Mouse (Mus musculus): Measurements from ENCODE around the gene Gckr. TPM values are rescaled to one million over a fixed set of nuclear protein-coding genes. Genes with fewer than 3 reads are reported as not detected.

Gene Gckr
- polyA plus RNA-seq, 1 experiment from 2014 or later, result 0.18 TPM

GRCm38 (mm10) chr5:31255971-31256370 is 41.3 kb upstream of the Gckr start:
- H3K4me1 ChIP-seq (ENCODE audit: control insufficient read depth, insufficient read depth, low read length), result peaks cover 9% of the 10 kb centered on the region
- H3K27me3 ChIP-seq (ENCODE audit: control insufficient read depth, insufficient read depth, low read length), result no peaks in the 10 kb centered on the region
- peaks cover 14% of the 10 kb centered on the region for H3K36me3 ChIP-seq (ENCODE audit: control insufficient read depth, insufficient read depth)
- H3K4me3 ChIP-seq (ENCODE audit: low read length), result no peak overlapping the region
- no peaks in the 10 kb centered on the region for H3K9me3 ChIP-seq (replicated peaks; ENCODE audit: control insufficient read depth, low read length)
- no peak overlapping the region for H3K9ac ChIP-seq (ENCODE audit: low read length)
- WGBS, result 75% methylated on average over 2 of the region's 2 CpGs
- H3K4me2 ChIP-seq (ENCODE audit: low read depth, low read length), result no peak overlapping the region
- H3K27ac ChIP-seq (ENCODE audit: low read length), result no peak overlapping the region
- ATAC-seq (replicated peaks; ENCODE audit: extremely low read depth, insufficient read depth, low FRiP score), result no peak

- Histone ChIP-seq H3K27ac (ENCODE audit: low read length) (no peak overlapping the region), H3K9me3 (replicated peaks; ENCODE audit: control insufficient read depth, low read length) (no peaks in the 10 kb centered on the region), H3K4me1 (ENCODE audit: control insufficient read depth, insufficient read depth, low read length) (0 out of 2 replicates have a peak, but pooled peaks cover 4% of the 10 kb centered on the region), H3K36me3 (ENCODE audit: control insufficient read depth, insufficient read depth) (peaks cover 8% of the 10 kb centered on the region), H3K27me3 (ENCODE audit: control insufficient read depth, insufficient read depth, low read length) (no peaks in the 10 kb centered on the region), H3K9ac (ENCODE audit: low read length) (no peak overlapping the region), H3K4me2 (ENCODE audit: low read depth, low read length) (no peak overlapping the region), H3K4me3 (ENCODE audit: low read length) (no peak overlapping the region)
- WGBS, result 83% methylated on average over 11 of the region's 11 CpGs
- no peak for ATAC-seq (replicated peaks; ENCODE audit: extremely low read depth, insufficient read depth, low FRiP score)
Measured at GRCm38 (mm10) chr5:31257616-31258015, 39.6 kb upstream of the Gckr start.

- Histone ChIP-seq H3K27ac (ENCODE audit: low read length) (no peak overlapping the region), H3K4me2 (ENCODE audit: low read depth, low read length) (no peak overlapping the region), H3K27me3 (ENCODE audit: control insufficient read depth, insufficient read depth, low read length) (no peaks in the 10 kb centered on the region), H3K36me3 (ENCODE audit: control insufficient read depth, insufficient read depth) (peaks cover 31% of the 10 kb centered on the region), H3K9me3 (replicated peaks; ENCODE audit: control insufficient read depth, low read length) (no peaks in the 10 kb centered on the region), H3K4me3 (ENCODE audit: low read length) (no peak overlapping the region), H3K4me1 (ENCODE audit: control insufficient read depth, insufficient read depth, low read length) (no peaks in the 10 kb centered on the region), H3K9ac (ENCODE audit: low read length) (no peak overlapping the region)
- WGBS, result 66% methylated on average over 7 of the region's 7 CpGs
- no peak for ATAC-seq (replicated peaks; ENCODE audit: extremely low read depth, insufficient read depth, low FRiP score)
Measured at GRCm38 (mm10) chr5:31266101-31266500, 31.1 kb upstream of the Gckr start.

GRCm38 (mm10) chr5:31267686-31268085 is 29.6 kb upstream of the Gckr start:
- H3K4me3 ChIP-seq (ENCODE audit: low read length), result no peak overlapping the region
- H3K27me3 ChIP-seq (ENCODE audit: control insufficient read depth, insufficient read depth, low read length), result no peaks in the 10 kb centered on the region
- WGBS, result 81% methylated on average over 6 of the region's 6 CpGs
- H3K4me2 ChIP-seq (ENCODE audit: low read depth, low read length), result no peak overlapping the region
- H3K4me1 ChIP-seq (ENCODE audit: control insufficient read depth, insufficient read depth, low read length), result no peaks in the 10 kb centered on the region
- H3K9me3 ChIP-seq (replicated peaks; ENCODE audit: control insufficient read depth, low read length), result no peaks in the 10 kb centered on the region
- H3K36me3 ChIP-seq (ENCODE audit: control insufficient read depth, insufficient read depth), result peaks cover 35% of the 10 kb centered on the region
- H3K9ac ChIP-seq (ENCODE audit: low read length), result no peak overlapping the region
- no peak for ATAC-seq (replicated peaks; ENCODE audit: extremely low read depth, insufficient read depth, low FRiP score)
- H3K27ac ChIP-seq (ENCODE audit: low read length), result no peak overlapping the region

- no peaks in the 10 kb centered on the region for H3K9me3 ChIP-seq (replicated peaks; ENCODE audit: control insufficient read depth, low read length)
- H3K36me3 ChIP-seq (ENCODE audit: control insufficient read depth, insufficient read depth), result peaks cover 26% of the 10 kb centered on the region
- no peak for ATAC-seq (replicated peaks; ENCODE audit: extremely low read depth, insufficient read depth, low FRiP score)
- no peak overlapping the region for H3K27ac ChIP-seq (ENCODE audit: low read length)
- no peaks in the 10 kb centered on the region for H3K4me1 ChIP-seq (ENCODE audit: control insufficient read depth, insufficient read depth, low read length)
- no peak overlapping the region for H3K4me3 ChIP-seq (ENCODE audit: low read length)
- H3K4me2 ChIP-seq (ENCODE audit: low read depth, low read length), result no peak overlapping the region
- 79% methylated on average over 6 of the region's 6 CpGs for WGBS
- H3K9ac ChIP-seq (ENCODE audit: low read length), result no peak overlapping the region
- H3K27me3 ChIP-seq (ENCODE audit: control insufficient read depth, insufficient read depth, low read length), result no peaks in the 10 kb centered on the region
Measured at GRCm38 (mm10) chr5:31273018-31273417, 24.2 kb upstream of the Gckr start.

GRCm38 (mm10) chr5:31279245-31279988 is 17.8 kb upstream of the Gckr start:
- H3K9me3 ChIP-seq (replicated peaks; ENCODE audit: control insufficient read depth, low read length), result no peaks in the 10 kb centered on the region
- no peak overlapping the region for H3K9ac ChIP-seq (ENCODE audit: low read length)
- H3K4me3 ChIP-seq (ENCODE audit: low read length), result no peak overlapping the region
- H3K4me1 ChIP-seq (ENCODE audit: control insufficient read depth, insufficient read depth, low read length), result no peaks in the 10 kb centered on the region
- H3K27me3 ChIP-seq (ENCODE audit: control insufficient read depth, insufficient read depth, low read length), result no peaks in the 10 kb centered on the region
- WGBS, result 82% methylated on average over 20 of the region's 20 CpGs
- no peak overlapping the region for H3K27ac ChIP-seq (ENCODE audit: low read length)
- no peak overlapping the region for H3K4me2 ChIP-seq (ENCODE audit: low read depth, low read length)
- H3K36me3 ChIP-seq (ENCODE audit: control insufficient read depth, insufficient read depth), result peaks cover 36% of the 10 kb centered on the region
- ATAC-seq (replicated peaks; ENCODE audit: extremely low read depth, insufficient read depth, low FRiP score), result no peak

- 55% methylated on average over 4 of the region's 4 CpGs for WGBS
Measured at GRCm38 (mm10) chr5:31288225-31288624, 9.0 kb upstream of the Gckr start.

GRCm38 (mm10) chr5:31288655-31289054 is 8.6 kb upstream of the Gckr start:
- no peak overlapping the region for H3K27ac ChIP-seq (ENCODE audit: low read length)
- no peak overlapping the region for H3K9ac ChIP-seq (ENCODE audit: low read length)
- H3K9me3 ChIP-seq (replicated peaks; ENCODE audit: control insufficient read depth, low read length), result no peaks in the 10 kb centered on the region
- peaks cover 8% of the 10 kb centered on the region for H3K4me1 ChIP-seq (ENCODE audit: control insufficient read depth, insufficient read depth, low read length)
- H3K27me3 ChIP-seq (ENCODE audit: control insufficient read depth, insufficient read depth, low read length), result no peaks in the 10 kb centered on the region
- H3K36me3 ChIP-seq (ENCODE audit: control insufficient read depth, insufficient read depth), result peaks cover 16% of the 10 kb centered on the region; the same call in 1 of the 2 replicates
- WGBS, result 78% methylated on average over 3 of the region's 3 CpGs
- ATAC-seq (replicated peaks; ENCODE audit: extremely low read depth, insufficient read depth, low FRiP score), result no peak
- no peak overlapping the region for H3K4me3 ChIP-seq (ENCODE audit: low read length)
- no peak overlapping the region for H3K4me2 ChIP-seq (ENCODE audit: low read depth, low read length)

More at GRCm38 (mm10) chr5:31288225-31288624, 9.0 kb upstream of the Gckr start:
- no peak for ATAC-seq (replicated peaks; ENCODE audit: extremely low read depth, insufficient read depth, low FRiP score)
- Histone ChIP-seq H3K36me3 (ENCODE audit: control insufficient read depth, insufficient read depth) (peaks cover 19% of the 10 kb centered on the region), H3K4me1 (ENCODE audit: control insufficient read depth, insufficient read depth, low read length) (peaks cover 8% of the 10 kb centered on the region), H3K9ac (ENCODE audit: low read length) (no peak overlapping the region), H3K4me2 (ENCODE audit: low read depth, low read length) (no peak overlapping the region), H3K9me3 (replicated peaks; ENCODE audit: control insufficient read depth, low read length) (no peaks in the 10 kb centered on the region), H3K4me3 (ENCODE audit: low read length) (no peak overlapping the region), H3K27me3 (ENCODE audit: control insufficient read depth, insufficient read depth, low read length) (no peaks in the 10 kb centered on the region), H3K27ac (ENCODE audit: low read length) (no peak overlapping the region)

GRCm38 (mm10) chr5:31289626-31290230 is 7.5 kb upstream of the Gckr start:
- Histone ChIP-seq H3K27ac (ENCODE audit: low read length) (no peak overlapping the region), H3K9ac (ENCODE audit: low read length) (no peak overlapping the region), H3K4me3 (ENCODE audit: low read length) (peak overlapping the region; percentile 70; the same call in 1 of the 2 replicates), H3K27me3 (ENCODE audit: control insufficient read depth, insufficient read depth, low read length) (no peaks in the 10 kb centered on the region), H3K4me2 (ENCODE audit: low read depth, low read length) (peak overlapping the region; percentile 89), H3K4me1 (ENCODE audit: control insufficient read depth, insufficient read depth, low read length) (peaks cover 8% of the 10 kb centered on the region), H3K9me3 (replicated peaks; ENCODE audit: control insufficient read depth, low read length) (no peaks in the 10 kb centered on the region), H3K36me3 (ENCODE audit: control insufficient read depth, insufficient read depth) (peaks cover 8% of the 10 kb centered on the region; the same call in 1 of the 2 replicates)
- 61% methylated on average over 3 of the region's 3 CpGs for WGBS
- no peak for ATAC-seq (replicated peaks; ENCODE audit: extremely low read depth, insufficient read depth, low FRiP score)

All from heart, embryonic 16.5 days (tissue).